ENCODE assay signal across 9 mouse cellular contexts in the genomic region with DNA sequence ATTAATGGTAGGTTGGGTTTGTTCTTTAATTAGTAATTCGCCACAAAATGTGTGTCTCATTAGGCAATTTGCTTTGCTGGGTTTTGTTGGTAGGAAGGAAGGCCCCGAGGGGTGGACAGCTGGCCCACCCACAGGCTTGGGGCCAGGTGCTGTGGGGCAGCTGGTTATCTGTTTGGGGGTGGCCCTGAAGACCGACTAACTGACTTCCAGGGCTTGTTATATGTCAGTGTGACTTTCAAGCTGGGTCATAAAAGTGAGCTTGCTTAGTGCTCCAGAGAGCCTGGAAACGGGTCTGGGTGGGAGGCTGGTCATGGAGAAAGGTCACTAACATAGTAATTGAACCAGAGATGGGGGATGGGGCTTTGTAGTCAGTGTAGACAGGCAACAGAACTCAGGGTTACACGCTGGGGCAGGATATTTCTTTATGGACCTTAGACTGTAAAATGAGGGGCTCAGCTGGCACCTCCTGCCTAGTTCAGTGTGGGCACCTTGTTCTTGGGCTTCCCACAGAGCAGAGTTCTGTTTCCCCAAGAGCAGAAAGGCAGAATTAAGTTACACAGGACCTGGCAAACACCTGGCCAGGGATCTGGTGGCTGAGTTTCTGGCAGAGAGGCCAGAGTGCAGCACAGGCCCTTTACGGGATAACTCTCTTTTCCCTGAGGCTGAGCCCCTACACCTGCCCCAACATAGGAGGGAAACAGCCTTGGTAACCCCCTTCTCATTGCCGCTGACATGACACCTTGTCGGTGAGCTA. TPM values are rescaled to one million over a fixed set of nuclear protein-coding genes. Genes with fewer than 3 reads are reported as not detected.
DNase-seq lines count a peak whose midpoint lies in the region; ATAC-seq and TF ChIP-seq lines count a peak whose summit lies in the region.
"Had no signal": no experiment of that assay in that cellular context is flagged by ENCODE, and none has a peak within 500 bp of the region (broad histone marks: within the 10 kb centered on the region; RNA-seq: fewer than 3 reads in every experiment).

No protein-coding gene starts in this region.

- ATAC-seq in forebrain, embryonic 11.5 days (replicated peaks; ENCODE audit: low FRiP score): no peak
- peak; percentile 77 for ATAC-seq in neural tube, embryonic 12.5 days (ENCODE audit: low FRiP score, low read depth)
- ATAC-seq in stomach, postnatal 0 days (ENCODE audit: low FRiP score, low TSS enrichment): no peak
- no peak for ATAC-seq in midbrain, embryonic 15.5 days (replicated peaks)
- ATAC-seq: activated CD4-positive, CD25-positive, alpha-beta regulatory T cell, adult 4 months had no signal

- H3K9ac ChIP-seq in forebrain, embryonic 11.5 days (ENCODE audit: low read length): no peak overlapping the region
- no peak overlapping the region for H3K9ac ChIP-seq in neural tube, embryonic 12.5 days
- peak overlapping the region; percentile 43 for H3K9ac ChIP-seq in stomach, postnatal 0 days (ENCODE audit: low read length)
- H3K9ac ChIP-seq in midbrain, embryonic 15.5 days: no peak overlapping the region

- no peaks in the 10 kb centered on the region for H3K9me3 ChIP-seq in forebrain, embryonic 10.5 days
- H3K9me3 ChIP-seq in forebrain, embryonic 11.5 days (ENCODE audit: control insufficient read depth, low read length): no peaks in the 10 kb centered on the region
- H3K9me3 ChIP-seq in neural tube, embryonic 12.5 days: no peaks in the 10 kb centered on the region
- H3K9me3 ChIP-seq in stomach, postnatal 0 days (ENCODE audit: control insufficient read depth, low read length): no peaks in the 10 kb centered on the region
- H3K9me3 ChIP-seq in midbrain, embryonic 15.5 days: no peaks in the 10 kb centered on the region

- no peak overlapping the region for H3K4me3 ChIP-seq in forebrain, embryonic 10.5 days
- H3K4me3 ChIP-seq in forebrain, embryonic 11.5 days (ENCODE audit: low read depth, low read length): no peak overlapping the region
- no peak overlapping the region for H3K4me3 ChIP-seq in neural tube, embryonic 12.5 days
- H3K4me3 ChIP-seq in stomach, postnatal 0 days (ENCODE audit: low read depth, low read length): peak overlapping the region; percentile 29
- H3K4me3 ChIP-seq in midbrain, embryonic 15.5 days: no peak overlapping the region

- no peak for TF ChIP-seq CTCF in stomach, postnatal 0 days (IDR thresholded peaks at IDR 0.05; ENCODE audit: low read depth)

- H3K36me3 ChIP-seq in forebrain, embryonic 10.5 days (replicated peaks): no peaks in the 10 kb centered on the region
- no peaks in the 10 kb centered on the region for H3K36me3 ChIP-seq in forebrain, embryonic 11.5 days (ENCODE audit: control insufficient read depth, insufficient read depth, low read length)
- H3K36me3 ChIP-seq in neural tube, embryonic 12.5 days: no peaks in the 10 kb centered on the region
- H3K36me3 ChIP-seq in stomach, postnatal 0 days (ENCODE audit: control insufficient read depth, insufficient read depth, low read length): no peaks in the 10 kb centered on the region
- H3K36me3 ChIP-seq in midbrain, embryonic 15.5 days (replicated peaks): no peaks in the 10 kb centered on the region

- H3K4me1 ChIP-seq in forebrain, embryonic 10.5 days: peaks cover 34% of the 10 kb centered on the region
- peaks cover 6% of the 10 kb centered on the region; the same call in 1 of the 2 replicates for H3K4me1 ChIP-seq in forebrain, embryonic 11.5 days (replicated peaks; ENCODE audit: control insufficient read depth, insufficient read depth, low read length)
- peaks cover 22% of the 10 kb centered on the region for H3K4me1 ChIP-seq in neural tube, embryonic 12.5 days
- H3K4me1 ChIP-seq in stomach, postnatal 0 days (replicated peaks; ENCODE audit: control insufficient read depth, insufficient read depth): peaks cover 16% of the 10 kb centered on the region
- no peaks in the 10 kb centered on the region for H3K4me1 ChIP-seq in midbrain, embryonic 15.5 days

- WGBS in forebrain, embryonic 10.5 days: 58% methylated on average over 8 of the region's 8 CpGs
- WGBS in forebrain, embryonic 11.5 days: 52% methylated on average over 8 of the region's 8 CpGs
- WGBS in neural tube, embryonic 12.5 days: 34% methylated on average over 8 of the region's 8 CpGs
- WGBS in stomach, postnatal 0 days: 52% methylated on average over 8 of the region's 8 CpGs
- WGBS in midbrain, embryonic 15.5 days: 60% methylated on average over 8 of the region's 8 CpGs

- no peak for TF ChIP-seq EP300 in stomach, postnatal 0 days (optimal IDR thresholded peaks at IDR 0.05)

- H3K27ac ChIP-seq in forebrain, embryonic 10.5 days: peak overlapping the region; percentile 58
- H3K27ac ChIP-seq in forebrain, embryonic 11.5 days (ENCODE audit: low read depth, low read length): no peak overlapping the region
- no peak overlapping the region for H3K27ac ChIP-seq in neural tube, embryonic 12.5 days
- peak overlapping the region; percentile 85 for H3K27ac ChIP-seq in stomach, postnatal 0 days (replicated peaks)
- H3K27ac ChIP-seq in midbrain, embryonic 15.5 days: no peak overlapping the region

- H3K27me3 ChIP-seq in forebrain, embryonic 10.5 days (ENCODE audit: poor library complexity, severe bottlenecking): peaks cover 15% of the 10 kb centered on the region
- H3K27me3 ChIP-seq in forebrain, embryonic 11.5 days (ENCODE audit: control insufficient read depth, insufficient read depth, low read length): no peaks in the 10 kb centered on the region
- no peaks in the 10 kb centered on the region for H3K27me3 ChIP-seq in neural tube, embryonic 12.5 days (replicated peaks)
- no peaks in the 10 kb centered on the region for H3K27me3 ChIP-seq in stomach, postnatal 0 days (ENCODE audit: control insufficient read depth, insufficient read depth, low read length)
- no peaks in the 10 kb centered on the region for H3K27me3 ChIP-seq in midbrain, embryonic 15.5 days (replicated peaks)

- no peak overlapping the region for H3K4me2 ChIP-seq in forebrain, embryonic 11.5 days (ENCODE audit: low read depth, low read length, severe bottlenecking)
- peak overlapping the region; percentile 25 for H3K4me2 ChIP-seq in neural tube, embryonic 12.5 days (replicated peaks)
- peak overlapping the region; percentile 52 for H3K4me2 ChIP-seq in stomach, postnatal 0 days (replicated peaks; ENCODE audit: low read depth)
- no peak overlapping the region for H3K4me2 ChIP-seq in midbrain, embryonic 15.5 days

- DNase-seq in forebrain, embryonic 10.5 days (ENCODE audit: extremely low spot score, low spot score): no peak
- DNase-seq in forebrain, embryonic 11.5 days (ENCODE audit: low spot score): no peak
- no peak for DNase-seq in neural tube, embryonic 10.5 days (ENCODE audit: extremely low spot score, low spot score)
- DNase-seq in kidney, postnatal 25 days: peak; percentile 29 to 40
- no peak for DNase-seq in stomach, postnatal 0 days (ENCODE audit: low spot score)
- DNase-seq in right cerebral cortex, postnatal 25 days: no peak

RNA-seq across cellular contexts. Expression of gene Calml4, which starts 0.6 kb away (rescaled TPM):
- polyA plus RNA-seq in forebrain, embryonic 10.5 days (2016; fragmentation: Nextera tagmentation; extraction: Ambion mirVana): 0.21 and 0.48 TPM in 2 replicates
- polyA plus RNA-seq in forebrain, embryonic 11.5 days (2014; fragmentation: Nextera tagmentation; extraction: Ambion mirVana): 0.48 and 1.5 TPM in 2 replicates
- polyA plus RNA-seq in neural tube, embryonic 12.5 days (2016; fragmentation: Nextera tagmentation; extraction: Ambion mirVana): 2.0 and 3.5 TPM in 2 replicates
- polyA plus RNA-seq in stomach, postnatal 0 days (2015; fragmentation: Nextera tagmentation; extraction: Ambion mirVana): 21.6 and 24.6 TPM in 2 replicates
- 9.4 and 11.7 TPM in 2 replicates for polyA plus RNA-seq in midbrain, embryonic 15.5 days (2015; fragmentation: Nextera tagmentation; extraction: Ambion mirVana)
- polyA plus RNA-seq: activated CD4-positive, CD25-positive, alpha-beta regulatory T cell, adult 4 months had no signal

RNA-seq across cellular contexts. Expression of gene Cln6, which starts 19.9 kb away (rescaled TPM):
- polyA plus RNA-seq in forebrain, embryonic 10.5 days (2016; fragmentation: Nextera tagmentation; extraction: Ambion mirVana): 14.9 and 16.5 TPM in 2 replicates
- 14.5 and 17.8 TPM in 2 replicates for polyA plus RNA-seq in forebrain, embryonic 11.5 days (2014; fragmentation: Nextera tagmentation; extraction: Ambion mirVana)
- 7.8 and 9.7 TPM in 2 replicates for polyA plus RNA-seq in neural tube, embryonic 12.5 days (2016; fragmentation: Nextera tagmentation; extraction: Ambion mirVana)
- polyA plus RNA-seq in stomach, postnatal 0 days (2015; fragmentation: Nextera tagmentation; extraction: Ambion mirVana): 16.2 and 17.4 TPM in 2 replicates
- polyA plus RNA-seq in midbrain, embryonic 15.5 days (2015; fragmentation: Nextera tagmentation; extraction: Ambion mirVana): 5.9 and 6.2 TPM in 2 replicates

RNA-seq across cellular contexts. Expression of gene Fem1b, which starts 46.7 kb away (rescaled TPM):
- polyA plus RNA-seq in forebrain, embryonic 10.5 days (2016; fragmentation: Nextera tagmentation; extraction: Ambion mirVana): 33.8 and 35.2 TPM in 2 replicates
- polyA plus RNA-seq in forebrain, embryonic 11.5 days (2014; fragmentation: Nextera tagmentation; extraction: Ambion mirVana): 55.0 and 58.3 TPM in 2 replicates
- polyA plus RNA-seq in neural tube, embryonic 12.5 days (2016; fragmentation: Nextera tagmentation; extraction: Ambion mirVana): 49.9 and 52.8 TPM in 2 replicates
- polyA plus RNA-seq in stomach, postnatal 0 days (2015; fragmentation: Nextera tagmentation; extraction: Ambion mirVana): 6.6 and 6.8 TPM in 2 replicates
- 64.6 and 67.0 TPM in 2 replicates for polyA plus RNA-seq in midbrain, embryonic 15.5 days (2015; fragmentation: Nextera tagmentation; extraction: Ambion mirVana)

Comparison
In these comparisons a context has a peak if more than half of its experiments do, and no peak if none do; other contexts are left out.
1. H3K27ac ChIP-seq: peak in forebrain, embryonic 10.5 days (single experiment) and stomach, postnatal 0 days (single experiment); none in forebrain, embryonic 11.5 days (single experiment), neural tube, embryonic 12.5 days (single experiment) and midbrain, embryonic 15.5 days (single experiment).
2. DNase-seq: peak in kidney, postnatal 25 days (2 of 2); none in forebrain, embryonic 10.5 days (single experiment), forebrain, embryonic 11.5 days (single experiment), neural tube, embryonic 10.5 days (single experiment), stomach, postnatal 0 days (single experiment) and right cerebral cortex, postnatal 25 days (single experiment).
3. H3K4me2 ChIP-seq: peak in neural tube, embryonic 12.5 days (single experiment) and stomach, postnatal 0 days (single experiment); none in forebrain, embryonic 11.5 days (single experiment) and midbrain, embryonic 15.5 days (single experiment).